Mouse (Mus musculus) CH12.LX (cell line): ENCODE results near the gene Setx. TPM values are rescaled to one million over a fixed set of nuclear protein-coding genes. Genes with fewer than 3 reads are reported as not detected.
A peak's percentile ranks its signal among the peaks of the same experiment; 100 is the strongest.

Experiments used
- DNase-seq: peaks from one replicate; pipeline ENCODE4 v3.0.0-alpha.2; 2013; ENCODE audit errors: extremely low read depth
- H3K27ac ChIP-seq: 2 replicates; pipeline ENCODE4 v1.5.1; 2012; ENCODE audit warnings: low read depth, mild to moderate bottlenecking, control low read depth, moderate library complexity; ENCODE audit not compliant: insufficient read depth
- H3K27me3 ChIP-seq: replicated peaks from 2 replicates; pipeline ENCODE3; 2012; ENCODE audit warnings: inconsistent platforms
- H3K36me3 ChIP-seq, 2 experiments: replicated peaks in 1 of 2; 2 replicates each; pipeline versions ENCODE3 to v1.6.1; 2012; ENCODE audit warnings: inconsistent platforms in 1 of 2, low read length in 1 of 2, mild to moderate bottlenecking in 1 of 2, mixed read lengths in 1 of 2, moderate library complexity in 1 of 2; ENCODE audit not compliant: control insufficient read depth in 1 of 2, insufficient read depth in 1 of 2
- H3K4me1 ChIP-seq, 2 experiments: 2 replicates each; pipeline ENCODE4 v1.6.1; 2012; ENCODE audit warnings: inconsistent platforms in 1 of 2, moderate library complexity in 1 of 2; ENCODE audit not compliant: insufficient read depth in 2 of 2, control insufficient read depth in 1 of 2
- H3K4me2 ChIP-seq: 2 replicates; pipeline ENCODE4 v1.6.1; 2012; ENCODE audit warnings: low read depth, mild to moderate bottlenecking, control low read depth; ENCODE audit not compliant: poor library complexity, insufficient read depth, severe bottlenecking
- H3K4me3 ChIP-seq, 3 experiments: fragments of 150-350 bp in 1 of 3; sonication (generic) in 1 of 3; replicated peaks in 1 of 3; 2 replicates each; pipeline versions ENCODE3 to v1.5.1; 2011 to 2012; ENCODE audit warnings: low read depth in 2 of 3, low read length in 2 of 3, mild to moderate bottlenecking in 2 of 3, moderate library complexity in 2 of 3, control low read depth in 1 of 3, improper control_type of control experiment in 1 of 3, inconsistent platforms in 1 of 3, mixed read lengths in 1 of 3; ENCODE audit not compliant: poor library complexity in 1 of 3
- H3K79me2 ChIP-seq: replicated peaks from 2 replicates; pipeline ENCODE4 v1.6.1; 2012; ENCODE audit warnings: mild to moderate bottlenecking, moderate library complexity; ENCODE audit not compliant: control insufficient read depth, poor library complexity, insufficient read depth, severe bottlenecking; ENCODE audit errors: extremely low read depth
- H3K9ac ChIP-seq: 2 replicates; pipeline ENCODE4 v1.6.1; 2012; ENCODE audit warnings: low read depth, mild to moderate bottlenecking, control low read depth, moderate library complexity; ENCODE audit not compliant: insufficient read depth
- H3K9me3 ChIP-seq: replicated peaks from 2 replicates; pipeline ENCODE3; 2012; ENCODE audit warnings: low read length, inconsistent platforms, mixed read lengths
- BHLHE40 ChIP-seq: IDR thresholded peaks from 2 replicates; pipeline ENCODE4 v1.6.1; 2011; ENCODE audit warnings: mild to moderate bottlenecking, low read depth, low read length, improper control_type of control experiment
- CHD1 ChIP-seq: IDR thresholded peaks from 2 replicates; pipeline ENCODE4 v1.6.1; 2012; ENCODE audit warnings: low read depth, low read length, improper control_type of control experiment, inconsistent platforms
- CTCF ChIP-seq, 2 experiments: IDR thresholded peaks in 1 of 2; conservative IDR thresholded peaks in 1 of 2; 2 replicates each; pipeline ENCODE4 v1.5.1; 2011 to 2012; ENCODE audit warnings: low read depth in 2 of 2, low read length in 2 of 2, improper control_type of control experiment in 1 of 2, inconsistent platforms in 1 of 2, mild to moderate bottlenecking in 1 of 2, moderate library complexity in 1 of 2
- EP300 ChIP-seq: IDR thresholded peaks from 2 replicates; pipeline ENCODE4 v1.6.1; 2011; ENCODE audit warnings: low read length, improper control_type of control experiment
- ETS1 ChIP-seq: conservative IDR thresholded peaks from 2 replicates; pipeline ENCODE4 v1.6.1; 2012; ENCODE audit warnings: low read depth, mild to moderate bottlenecking, inconsistent platforms, low read length, improper control_type of control experiment, moderate library complexity
- JUN ChIP-seq: IDR thresholded peaks from 2 replicates; pipeline ENCODE4 v1.6.1; 2011; ENCODE audit warnings: low read depth, mild to moderate bottlenecking, low read length, improper control_type of control experiment, moderate library complexity; ENCODE audit not compliant: insufficient read depth
- MAX ChIP-seq: IDR thresholded peaks from 2 replicates; pipeline ENCODE4 v1.6.1; 2011; ENCODE audit warnings: low read length, improper control_type of control experiment
- MAZ ChIP-seq: IDR thresholded peaks from 2 replicates; pipeline ENCODE4 v1.6.1; 2012; ENCODE audit warnings: low read depth, mild to moderate bottlenecking, inconsistent platforms, low read length, improper control_type of control experiment, moderate library complexity
- MXI1 ChIP-seq: IDR thresholded peaks from 2 replicates; pipeline ENCODE4 v1.6.1; 2011; ENCODE audit warnings: mild to moderate bottlenecking, low read depth, low read length, improper control_type of control experiment
- MYC ChIP-seq: IDR thresholded peaks from 2 replicates; pipeline ENCODE4 v1.6.1; 2011; ENCODE audit warnings: low read depth, mild to moderate bottlenecking, improper control_type of control experiment, low read length
- POLR2A ChIP-seq: IDR thresholded peaks from 2 replicates; pipeline ENCODE4 v1.6.1; 2011; ENCODE audit warnings: low read depth, mild to moderate bottlenecking, improper control_type of control experiment, low read length
- POLR2AphosphoS2 ChIP-seq: IDR thresholded peaks from 2 replicates; pipeline ENCODE4 v1.6.1; 2011; ENCODE audit warnings: low read depth, low read length, improper control_type of control experiment
- RCOR1 ChIP-seq: conservative IDR thresholded peaks from 2 replicates; pipeline ENCODE4 v1.6.1; 2012; ENCODE audit warnings: low read depth, mild to moderate bottlenecking, inconsistent platforms, low read length, improper control_type of control experiment
- SIN3A ChIP-seq: IDR thresholded peaks from 2 replicates; pipeline ENCODE4 v1.6.1; 2012; ENCODE audit warnings: low read length, improper control_type of control experiment, inconsistent platforms
- SMC3 ChIP-seq: IDR thresholded peaks from 2 replicates; pipeline ENCODE4 v1.6.1; 2011; ENCODE audit warnings: low read depth, low read length, improper control_type of control experiment
- TBP ChIP-seq: conservative IDR thresholded peaks from 2 replicates; pipeline ENCODE4 v1.6.1; 2011; ENCODE audit warnings: low read depth, low read length, improper control_type of control experiment
- TCF12 ChIP-seq: IDR thresholded peaks from 2 replicates; pipeline ENCODE4 v1.6.1; 2014; ENCODE audit warnings: low read depth, mild to moderate bottlenecking, inconsistent platforms, low read length, improper control_type of control experiment
- UBTF ChIP-seq: IDR thresholded peaks from 2 replicates; pipeline ENCODE4 v1.6.1; 2012; ENCODE audit warnings: low read depth, mild to moderate bottlenecking, inconsistent platforms, low read length, improper control_type of control experiment, moderate library complexity
- USF1 ChIP-seq: IDR thresholded peaks from 2 replicates; pipeline ENCODE4 v1.6.1; 2014; ENCODE audit warnings: low read depth, mild to moderate bottlenecking, inconsistent platforms, low read length, improper control_type of control experiment
- USF2 ChIP-seq: conservative IDR thresholded peaks from 2 replicates; pipeline ENCODE4 v1.6.1; 2011; ENCODE audit warnings: low read depth, low read length, improper control_type of control experiment
- ZMIZ1 ChIP-seq: IDR thresholded peaks from 2 replicates; pipeline ENCODE4 v1.6.1; 2012; ENCODE audit warnings: low read depth, mild to moderate bottlenecking, inconsistent platforms, low read length, improper control_type of control experiment
- dilution Hi-C: fragments of 300-500 bp; cut with MboI; formaldehyde crosslinking; loops from 2 replicates; pipeline ENCODE4 v1.14.3; 2020; ENCODE audit warnings: low sequenced_read_pairs; ENCODE audit not compliant: extremely low pct_unique_long_range_greater_than_20kb, extremely low pct_ligation_motif_present
- in situ Hi-C: fragments of 300-500 bp; cut with MboI; formaldehyde crosslinking; loops from 3 replicates; pipeline ENCODE4 v1.14.3; 2019; ENCODE audit warnings: low sequenced_read_pairs, low pct_ligation_motif_present, low pct_unique_long_range_greater_than_20kb, mixed read lengths
- polyA plus RNA-seq: library from polyadenylated mRNA; unstranded; fragments of >175 nt; gene quantifications from 2 replicates; pipeline ENCODE4 v1.2.1, GENCODE M21; 2012; ENCODE audit warnings: low read depth; ENCODE audit not compliant: insufficient read length
- total RNA-seq, 2 experiments: library from RNA; depleted of rRNA; stranded (reverse); fragments of 300-350 nt in 1 of 2; fragments of >200 nt in 1 of 2; gene quantifications; 2 replicates each; pipeline ENCODE4 v1.2.3; 2012 to 2014

The Setx gene
- total and polyA plus RNA-seq, 3 experiments: 18.0 to 20.2 (median 20.0) TPM

DNA sequence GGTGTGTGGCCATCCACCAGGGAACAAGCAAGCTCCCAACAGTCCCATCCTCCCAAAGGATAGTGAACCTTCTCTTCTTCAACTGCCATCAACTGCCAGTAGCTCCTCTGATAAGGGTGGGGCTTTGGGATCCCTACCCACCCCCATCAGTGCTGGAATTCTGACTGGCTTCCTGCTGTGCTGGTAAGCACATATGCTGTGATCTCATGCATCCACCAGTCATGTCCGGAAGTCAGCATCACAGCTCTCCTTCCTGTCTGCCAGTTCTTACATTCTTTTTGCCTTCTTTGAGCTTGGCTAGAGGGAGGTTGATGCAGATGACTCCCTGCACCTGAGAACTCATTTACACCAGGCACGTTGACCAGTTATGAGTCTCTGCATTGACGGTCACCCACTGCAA, 1.5 kb upstream of the Setx start:
- in situ Hi-C loops (no loop called here), dilution Hi-C loops (no loop called here)
- Histone ChIP-seq H3K4me2 (no peak overlapping the region), H3K9me3 (no peaks in the 10 kb centered on the region), H3K27ac (no peak overlapping the region), H3K27me3 (peaks cover 2% of the 10 kb centered on the region), H3K9ac (no peak overlapping the region), H3K36me3 (peaks cover 3 to 8% of the 10 kb centered on the region in 2 experiments), H3K4me1 (peaks cover 4 to 15% of the 10 kb centered on the region in 2 experiments; a peak in 3 of 4 replicates), H3K79me2 (peaks cover 5% of the 10 kb centered on the region), H3K4me3 (no peak overlapping the region)
- TF ChIP-seq CTCF (conservative IDR thresholded peaks at IDR 0.05 in 1 of 2, IDR thresholded peaks at IDR 0.05 in 1 of 2; ENCODE audit: low read depth in 2 of 2, low read length in 2 of 2) (no peak), POLR2AphosphoS2 (no peak), CHD1 (no peak), TCF12 (no peak), MXI1 (no peak), TBP (no peak), MAZ (no peak), SIN3A (no peak), MYC (no peak), EP300 (no peak), USF2 (no peak), ETS1 (no peak), JUN (no peak)
- no peak for DNase-seq

DNA sequence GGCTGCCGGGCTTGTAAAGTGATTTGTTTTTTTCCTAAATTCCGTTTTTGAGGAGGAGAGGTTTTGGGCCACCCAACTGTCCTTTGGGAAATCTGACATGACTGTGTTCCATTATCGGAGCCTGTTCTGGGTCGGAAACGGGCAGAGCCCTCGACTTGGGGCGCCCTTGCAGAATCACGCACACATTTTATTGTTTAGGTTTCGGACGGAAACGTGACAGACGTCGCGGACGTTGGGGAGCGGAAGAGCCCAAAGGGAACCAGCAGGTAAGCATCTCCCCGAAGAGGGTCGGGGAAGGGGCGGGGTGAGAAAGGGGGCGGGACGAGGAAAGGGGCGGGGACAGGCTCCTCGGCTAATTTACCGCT, 572 bp downstream of the Setx start:
- DNase-seq: no peak
- Histone ChIP-seq H3K27me3 (peaks cover 2% of the 10 kb centered on the region), H3K27ac (no peak overlapping the region), H3K4me2 (peak overlapping the region; percentile 67; the same call in 1 of the 2 replicates), H3K4me1 (peaks cover 4 to 15% of the 10 kb centered on the region in 2 experiments; a peak in 3 of 4 replicates), H3K4me3 (peak overlapping the region; percentile 30 to 60 (median 52)), H3K79me2 (peaks cover 5% of the 10 kb centered on the region), H3K36me3 (peaks cover 10 to 20% of the 10 kb centered on the region in 2 experiments), H3K9me3 (no peaks in the 10 kb centered on the region), H3K9ac (peak overlapping the region; percentile 33)
- dilution Hi-C loops: no loop called here
- in situ Hi-C loops: no loop called here
- TF ChIP-seq USF1 (no peak), BHLHE40 (peak; percentile 89), SIN3A (no peak), SMC3 (no peak), MAX (peak; percentile 48), RCOR1 (no peak), POLR2AphosphoS2 (0 out of 2 replicates have a peak, but pooled peaks have one; percentile 16), ZMIZ1 (no peak), UBTF (no peak), TBP (0 out of 2 replicates have a peak, but pooled peaks have one; percentile 8), POLR2A (peak; percentile 43)
